Mouse (Mus musculus): Measurements from ENCODE around the gene Gpatch4. TPM values are rescaled to one million over a fixed set of nuclear protein-coding genes. Genes with fewer than 3 reads are reported as not detected.

Gene Gpatch4
- polyA plus RNA-seq, 1 experiment from 2014 or later: 14.7 TPM

GRCm38 (mm10) chr3:88074766-88075165 is 31.9 kb downstream of the Gpatch4 start:
- peaks cover 6% of the 10 kb centered on the region; the same call in 1 of the 2 replicates for H3K27me3 ChIP-seq (ENCODE audit: control insufficient read depth, insufficient read depth, low read length)
- H3K36me3 ChIP-seq (ENCODE audit: control insufficient read depth, insufficient read depth, low read length): no peaks in the 10 kb centered on the region
- no peak overlapping the region for H3K27ac ChIP-seq (replicated peaks in 1 of 2; ENCODE audit: control insufficient read depth in 1 of 2, insufficient read depth in 1 of 2, low read depth in 2 of 2, low read length in 2 of 2)
- no peak overlapping the region for H3K4me2 ChIP-seq (ENCODE audit: low read length)
- no peaks in the 10 kb centered on the region for H3K4me1 ChIP-seq (ENCODE audit: control insufficient read depth in 2 of 2, insufficient read depth in 2 of 2, low read length in 2 of 2)
- H3K4me3 ChIP-seq (ENCODE audit: control insufficient read depth in 1 of 2, insufficient read depth in 1 of 2, low read depth in 1 of 2, low read length in 2 of 2): no peak overlapping the region
- ATAC-seq (ENCODE audit: insufficient number of reproducible peaks, insufficient read depth, low FRiP score, low read depth): no peak
- H3K9me3 ChIP-seq (ENCODE audit: control insufficient read depth, low read length): no peaks in the 10 kb centered on the region
- WGBS: 67% methylated on average over 8 of the region's 8 CpGs
- no peak overlapping the region for H3K9ac ChIP-seq (ENCODE audit: low read length)

- Histone ChIP-seq H3K27ac (replicated peaks in 1 of 2; ENCODE audit: control insufficient read depth in 1 of 2, insufficient read depth in 1 of 2, low read depth in 2 of 2, low read length in 2 of 2) (no peak overlapping the region), H3K9ac (ENCODE audit: low read length) (no peak overlapping the region), H3K9me3 (ENCODE audit: control insufficient read depth, low read length) (no peaks in the 10 kb centered on the region), H3K4me2 (ENCODE audit: low read length) (no peak overlapping the region), H3K27me3 (ENCODE audit: control insufficient read depth, insufficient read depth, low read length) (peaks cover 5% of the 10 kb centered on the region; the same call in 1 of the 2 replicates), H3K4me1 (ENCODE audit: control insufficient read depth in 2 of 2, insufficient read depth in 2 of 2, low read length in 2 of 2) (peaks cover 1 to 7% of the 10 kb centered on the region in 2 experiments), H3K36me3 (ENCODE audit: control insufficient read depth, insufficient read depth, low read length) (no peaks in the 10 kb centered on the region), H3K4me3 (ENCODE audit: control insufficient read depth in 1 of 2, insufficient read depth in 1 of 2, low read depth in 1 of 2, low read length in 2 of 2) (no peak overlapping the region)
- 44% methylated on average over 8 of the region's 8 CpGs for WGBS
- no peak for ATAC-seq (ENCODE audit: insufficient number of reproducible peaks, insufficient read depth, low FRiP score, low read depth)
Observed at GRCm38 (mm10) chr3:88077441-88077840, 34.5 kb downstream of the Gpatch4 start.

GRCm38 (mm10) chr3:88078204-88078603 is 35.3 kb downstream of the Gpatch4 start, which contains the start of gene Ttc24:
Gene Ttc24 (minus strand): TSS chr3:88078304.
- Histone ChIP-seq H3K4me2 (ENCODE audit: low read length) (no peak within 1 kb of the TSS), H3K4me1 (ENCODE audit: control insufficient read depth in 2 of 2, insufficient read depth in 2 of 2, low read length in 2 of 2) (peaks cover 6 to 14% of the 10 kb centered on the region in 2 experiments), H3K9ac (ENCODE audit: low read length) (no peak within 1 kb of the TSS), H3K27ac (replicated peaks in 1 of 2; ENCODE audit: control insufficient read depth in 1 of 2, insufficient read depth in 1 of 2, low read depth in 2 of 2, low read length in 2 of 2) (no peak within 1 kb of the TSS), H3K9me3 (ENCODE audit: control insufficient read depth, low read length) (no peaks in the 10 kb centered on the region), H3K36me3 (ENCODE audit: control insufficient read depth, insufficient read depth, low read length) (no peaks in the 10 kb centered on the region), H3K27me3 (ENCODE audit: control insufficient read depth, insufficient read depth, low read length) (no peaks in the 10 kb centered on the region), H3K4me3 (ENCODE audit: control insufficient read depth in 1 of 2, insufficient read depth in 1 of 2, low read depth in 1 of 2, low read length in 2 of 2) (no peak within 1 kb of the TSS)
- WGBS: 74% methylated on average over 4 of the region's 4 CpGs
- ATAC-seq (ENCODE audit: insufficient number of reproducible peaks, insufficient read depth, low FRiP score, low read depth): no peak

GRCm38 (mm10) chr3:88081345-88082223 is 38.7 kb downstream of the Gpatch4 start, which contains the start of gene Iqgap3:
Gene Iqgap3 (plus strand): TSS chr3:88081971.
- peak within 1 kb of the TSS; percentile 70 for H3K9ac ChIP-seq (ENCODE audit: low read length)
- H3K4me2 ChIP-seq (ENCODE audit: low read length): peak within 1 kb of the TSS; percentile 70
- peak; percentile 71 for ATAC-seq (ENCODE audit: insufficient number of reproducible peaks, insufficient read depth, low FRiP score, low read depth)
- H3K4me3 ChIP-seq (ENCODE audit: control insufficient read depth in 1 of 2, insufficient read depth in 1 of 2, low read depth in 1 of 2, low read length in 2 of 2): peak within 1 kb of the TSS; percentile 53 to 65
- no peaks in the 10 kb centered on the region for H3K27me3 ChIP-seq (ENCODE audit: control insufficient read depth, insufficient read depth, low read length)
- H3K4me1 ChIP-seq (ENCODE audit: control insufficient read depth in 2 of 2, insufficient read depth in 2 of 2, low read length in 2 of 2): peaks cover 6 to 15% of the 10 kb centered on the region in 2 experiments
- peaks cover 27% of the 10 kb centered on the region for H3K36me3 ChIP-seq (ENCODE audit: control insufficient read depth, insufficient read depth, low read length)
- no peaks in the 10 kb centered on the region for H3K9me3 ChIP-seq (ENCODE audit: control insufficient read depth, low read length)
- H3K27ac ChIP-seq (replicated peaks in 1 of 2; ENCODE audit: control insufficient read depth in 1 of 2, insufficient read depth in 1 of 2, low read depth in 2 of 2, low read length in 2 of 2): peak within 1 kb of the TSS; percentile 63 to 64
- 20% methylated on average over 33 of the region's 33 CpGs for WGBS

- H3K27me3 ChIP-seq (ENCODE audit: control insufficient read depth, insufficient read depth, low read length): no peaks in the 10 kb centered on the region
- peak overlapping the region; percentile 70 for H3K9ac ChIP-seq (ENCODE audit: low read length)
- peak overlapping the region in 1 of 2 experiments; percentile 63; a peak in 3 of 4 replicates for H3K27ac ChIP-seq (replicated peaks in 1 of 2; ENCODE audit: control insufficient read depth in 1 of 2, insufficient read depth in 1 of 2, low read depth in 2 of 2, low read length in 2 of 2)
- H3K9me3 ChIP-seq (ENCODE audit: control insufficient read depth, low read length): no peaks in the 10 kb centered on the region
- 4% methylated on average over 13 of the region's 13 CpGs for WGBS
- ATAC-seq (ENCODE audit: insufficient number of reproducible peaks, insufficient read depth, low FRiP score, low read depth): no peak
- peaks cover 6 to 15% of the 10 kb centered on the region in 2 experiments for H3K4me1 ChIP-seq (ENCODE audit: control insufficient read depth in 2 of 2, insufficient read depth in 2 of 2, low read length in 2 of 2)
- H3K4me3 ChIP-seq (ENCODE audit: control insufficient read depth in 1 of 2, insufficient read depth in 1 of 2, low read depth in 1 of 2, low read length in 2 of 2): peak overlapping the region; percentile 53 to 65
- peaks cover 32% of the 10 kb centered on the region for H3K36me3 ChIP-seq (ENCODE audit: control insufficient read depth, insufficient read depth, low read length)
- peak overlapping the region; percentile 70 for H3K4me2 ChIP-seq (ENCODE audit: low read length)
Observed at GRCm38 (mm10) chr3:88082224-88082618, 39.3 kb downstream of the Gpatch4 start.

GRCm38 (mm10) chr3:88082663-88083062 is 39.8 kb downstream of the Gpatch4 start:
- ATAC-seq (ENCODE audit: insufficient number of reproducible peaks, insufficient read depth, low FRiP score, low read depth): no peak
- H3K27me3 ChIP-seq (ENCODE audit: control insufficient read depth, insufficient read depth, low read length): no peaks in the 10 kb centered on the region

GRCm38 (mm10) chr3:88084001-88084400 is 41.1 kb downstream of the Gpatch4 start:
- ATAC-seq (ENCODE audit: insufficient number of reproducible peaks, insufficient read depth, low FRiP score, low read depth): no peak
- Histone ChIP-seq H3K36me3 (ENCODE audit: control insufficient read depth, insufficient read depth, low read length) (peaks cover 49% of the 10 kb centered on the region), H3K27ac (replicated peaks in 1 of 2; ENCODE audit: control insufficient read depth in 1 of 2, insufficient read depth in 1 of 2, low read depth in 2 of 2, low read length in 2 of 2) (no peak overlapping the region), H3K9me3 (ENCODE audit: control insufficient read depth, low read length) (no peaks in the 10 kb centered on the region), H3K4me2 (ENCODE audit: low read length) (no peak overlapping the region), H3K27me3 (ENCODE audit: control insufficient read depth, insufficient read depth, low read length) (no peaks in the 10 kb centered on the region), H3K9ac (ENCODE audit: low read length) (no peak overlapping the region), H3K4me3 (ENCODE audit: control insufficient read depth in 1 of 2, insufficient read depth in 1 of 2, low read depth in 1 of 2, low read length in 2 of 2) (no peak overlapping the region), H3K4me1 (ENCODE audit: control insufficient read depth in 2 of 2, insufficient read depth in 2 of 2, low read length in 2 of 2) (peaks cover 6 to 15% of the 10 kb centered on the region in 2 experiments)
- WGBS: 87% methylated on average over 2 of the region's 2 CpGs

More at GRCm38 (mm10) chr3:88082663-88083062, 39.8 kb downstream of the Gpatch4 start:
- no peaks in the 10 kb centered on the region for H3K9me3 ChIP-seq (ENCODE audit: control insufficient read depth, low read length)
- peaks cover 37% of the 10 kb centered on the region for H3K36me3 ChIP-seq (ENCODE audit: control insufficient read depth, insufficient read depth, low read length)
- H3K4me2 ChIP-seq (ENCODE audit: low read length): peak overlapping the region; percentile 70
- 4% methylated on average over 4 of the region's 4 CpGs for WGBS
- H3K9ac ChIP-seq (ENCODE audit: low read length): peak overlapping the region; percentile 70
- H3K4me1 ChIP-seq (ENCODE audit: control insufficient read depth in 2 of 2, insufficient read depth in 2 of 2, low read length in 2 of 2): peaks cover 6 to 15% of the 10 kb centered on the region in 2 experiments
- peak overlapping the region; percentile 63 to 64 for H3K27ac ChIP-seq (replicated peaks in 1 of 2; ENCODE audit: control insufficient read depth in 1 of 2, insufficient read depth in 1 of 2, low read depth in 2 of 2, low read length in 2 of 2)
- H3K4me3 ChIP-seq (ENCODE audit: control insufficient read depth in 1 of 2, insufficient read depth in 1 of 2, low read depth in 1 of 2, low read length in 2 of 2): peak overlapping the region; percentile 53 to 65
